In genomic region chr9:26700329-26700728, GRCm38 (mm10) we compare ENCODE assay signal across 26 mouse cellular contexts. TPM values are rescaled to one million over a fixed set of nuclear protein-coding genes. Genes with fewer than 3 reads are reported as not detected.
A peak's percentile ranks its signal among the peaks of the same experiment; 100 is the strongest.
DNase-seq lines count a peak whose midpoint lies in the region; ATAC-seq and TF ChIP-seq lines count a peak whose summit lies in the region.
"Had no signal": no experiment of that assay in that cellular context is flagged by ENCODE, and none has a peak within 500 bp of the region (broad histone marks: within the 10 kb centered on the region; RNA-seq: fewer than 3 reads in every experiment).

No protein-coding gene starts in this region.

- peak; percentile 94 for ATAC-seq in frontal cortex, adult (ENCODE audit: low TSS enrichment)
- no peak for ATAC-seq in kidney, embryonic 15.5 days (replicated peaks; ENCODE audit: low FRiP score)
- ATAC-seq in hindbrain, embryonic 13.5 days (ENCODE audit: low FRiP score), result no peak
- ATAC-seq: forebrain, embryonic 14.5 days; intestine, postnatal 0 days; liver, postnatal 0 days; lung, postnatal 0 days; midbrain, embryonic 15.5 days had no signal

- no peaks in the 10 kb centered on the region; the same call in 1 of the 2 replicates for H3K4me1 ChIP-seq in kidney, adult 2 months (ENCODE audit: control insufficient read depth, insufficient read depth, low read length)
- no peaks in the 10 kb centered on the region for H3K4me1 ChIP-seq in kidney, embryonic 15.5 days
- H3K4me1 ChIP-seq in hindbrain, embryonic 13.5 days (replicated peaks), result no peaks in the 10 kb centered on the region
- H3K4me1 ChIP-seq: embryonic facial prominence, embryonic 15.5 days; heart, embryonic 13.5 days; limb, embryonic 12.5 days; midbrain, embryonic 15.5 days; neural tube, embryonic 12.5 days had no signal

- no peak overlapping the region for H3K27ac ChIP-seq in kidney, adult 2 months (ENCODE audit: insufficient read depth, low read depth, low read length)
- no peak overlapping the region for H3K27ac ChIP-seq in kidney, embryonic 15.5 days
- H3K27ac ChIP-seq in hindbrain, embryonic 13.5 days, result no peak overlapping the region
- H3K27ac ChIP-seq: embryonic facial prominence, embryonic 15.5 days; heart, embryonic 13.5 days; kidney, postnatal 0 days; left cerebral cortex, adult 2 months; limb, embryonic 12.5 days; macrophage; midbrain, embryonic 15.5 days; neural tube, embryonic 12.5 days had no signal

- no peak overlapping the region for H3K4me2 ChIP-seq in kidney, embryonic 15.5 days
- H3K4me2 ChIP-seq in hindbrain, embryonic 13.5 days, result no peak overlapping the region
- H3K4me2 ChIP-seq: embryonic facial prominence, embryonic 15.5 days; heart, embryonic 13.5 days; limb, embryonic 12.5 days; liver, embryonic 11.5 days; midbrain, embryonic 15.5 days; neural tube, embryonic 12.5 days had no signal

- DNase-seq in frontal cortex, postnatal 10 days (ENCODE audit: low spot score in 2 of 2), result no peak
- DNase-seq in kidney, adult 2 months, result peak; percentile 19
- peak; percentile 48 for DNase-seq in right cerebral cortex, adult 18-20 months
- no peak for DNase-seq in right cerebral cortex, postnatal 10 days (ENCODE audit: low spot score in 2 of 2)
- peak; percentile 58 for DNase-seq in telencephalon, adult 2 months (ENCODE audit: low read depth, low spot score)
- DNase-seq: adrenal gland, adult 8-10 months; gastrocnemius, postnatal 10 days; heart, postnatal 14 days; liver, postnatal 0 days; thymus, postnatal 25 days had no signal

- H3K4me3 ChIP-seq in kidney, adult 2 months (ENCODE audit: insufficient read depth, low read depth, low read length), result no peak overlapping the region
- H3K4me3 ChIP-seq in kidney, embryonic 15.5 days (replicated peaks), result no peak overlapping the region
- H3K4me3 ChIP-seq in hindbrain, embryonic 13.5 days, result no peak overlapping the region
- H3K4me3 ChIP-seq: embryonic facial prominence, embryonic 15.5 days; heart, embryonic 13.5 days; left cerebral cortex, adult 2 months; limb, embryonic 12.5 days; midbrain, embryonic 15.5 days; neural tube, embryonic 12.5 days had no signal

- H3K27me3 ChIP-seq in kidney, adult 2 months (replicated peaks; ENCODE audit: control insufficient read depth, insufficient read depth, low read length), result no peaks in the 10 kb centered on the region; the same call in 1 of the 2 replicates
- H3K27me3 ChIP-seq in kidney, embryonic 15.5 days, result no peaks in the 10 kb centered on the region
- no peaks in the 10 kb centered on the region for H3K27me3 ChIP-seq in hindbrain, embryonic 13.5 days
- H3K27me3 ChIP-seq: embryonic facial prominence, embryonic 15.5 days; heart, embryonic 13.5 days; limb, embryonic 12.5 days; midbrain, embryonic 15.5 days; neural tube, embryonic 12.5 days had no signal

- H3K9ac ChIP-seq in kidney, embryonic 15.5 days, result no peak overlapping the region
- H3K9ac ChIP-seq in hindbrain, embryonic 13.5 days, result no peak overlapping the region
- H3K9ac ChIP-seq: embryonic facial prominence, embryonic 15.5 days; heart, embryonic 13.5 days; limb, embryonic 12.5 days; liver, postnatal 0 days; midbrain, embryonic 15.5 days; neural tube, embryonic 12.5 days had no signal

- no peaks in the 10 kb centered on the region for H3K36me3 ChIP-seq in kidney, adult 2 months (ENCODE audit: control insufficient read depth, insufficient read depth, low read length)
- H3K36me3 ChIP-seq in kidney, embryonic 15.5 days, result no peaks in the 10 kb centered on the region
- no peaks in the 10 kb centered on the region for H3K36me3 ChIP-seq in hindbrain, embryonic 13.5 days
- H3K36me3 ChIP-seq: embryonic facial prominence, embryonic 15.5 days; heart, embryonic 13.5 days; limb, embryonic 12.5 days; midbrain, embryonic 15.5 days; neural tube, embryonic 12.5 days had no signal

- 47% methylated on average over 2 of the region's 2 CpGs for WGBS in kidney, adult 2 months
- 79% methylated on average over 2 of the region's 2 CpGs for WGBS in kidney, embryonic 15.5 days
- WGBS in hindbrain, embryonic 13.5 days, result 66% methylated on average over 2 of the region's 2 CpGs

- no peak for TF ChIP-seq POLR2A in kidney, adult 2 months (IDR thresholded peaks at IDR 0.05; ENCODE audit: low read depth, low read length)

- TF ChIP-seq CTCF in kidney, adult 2 months (conservative IDR thresholded peaks at IDR 0.05; ENCODE audit: insufficient read depth, insufficient read length, low read depth, low read length), result no peak

- H3K9me3 ChIP-seq in kidney, embryonic 15.5 days (replicated peaks), result no peaks in the 10 kb centered on the region
- no peaks in the 10 kb centered on the region for H3K9me3 ChIP-seq in hindbrain, embryonic 13.5 days
- H3K9me3 ChIP-seq: embryonic facial prominence, embryonic 15.5 days; heart, embryonic 13.5 days; limb, embryonic 12.5 days; midbrain, embryonic 15.5 days; neural tube, embryonic 12.5 days had no signal

RNA-seq across cellular contexts. Expression of gene B3gat1, which starts 33.2 kb away (rescaled TPM):
- 0.04 and 0.09 TPM in 2 replicates for polyA plus RNA-seq in kidney, adult 2 months (2012; rRNA removed)
- polyA plus RNA-seq in kidney, embryonic 15.5 days (2015; fragmentation: Nextera tagmentation; extraction: Ambion mirVana), result 0.15 and 0.21 TPM in 2 replicates
- 31.7 and 31.9 TPM in 2 replicates for polyA plus RNA-seq in hindbrain, embryonic 13.5 days (2015; fragmentation: Nextera tagmentation; extraction: Ambion mirVana)
- polyA plus RNA-seq: C2C12; liver, embryonic 11.5 days; liver, postnatal 0 days; lung, postnatal 0 days; macrophage had no signal

Comparison
In these comparisons a context has a peak if more than half of its experiments do, and no peak if none do; other contexts are left out.
1. DNase-seq: peak in kidney, adult 2 months (single experiment), right cerebral cortex, adult 18-20 months (single experiment) and telencephalon, adult 2 months (single experiment); none in frontal cortex, postnatal 10 days (0 of 2) and right cerebral cortex, postnatal 10 days (0 of 2).
2. RNA of gene B3gat1, which starts 33.2 kb away (polyA plus RNA-seq): 31.7 to 31.9 TPM in hindbrain, embryonic 13.5 days; 0.15 to 0.21 TPM in kidney, embryonic 15.5 days and 0.04 to 0.09 TPM in kidney, adult 2 months; every median in the first group is over 10 times any median in the second.